Mouse (Mus musculus) adrenal gland, postnatal 14 days (tissue): ENCODE results near the gene Mtln. TPM values are rescaled to one million over a fixed set of nuclear protein-coding genes. Genes with fewer than 3 reads are reported as not detected.

ENCODE experiments used
- DNase-seq: peaks from one replicate; pipeline ENCODE4 v3.0.0; 2021; ENCODE audit warnings: mixed read lengths
- long read RNA-seq, 2 experiments: library from polyadenylated mRNA; stranded (forward); transcript quantifications; one replicate each; pipeline ENCODE4 v2.0.0; 2021
- total RNA-seq: library from RNA; stranded (reverse); gene quantifications from 2 replicates; pipeline ENCODE4 v1.2.3, GENCODE M21; 2021

The Mtln gene
- 68.9 and 70.2 TPM in 2 replicates for total RNA-seq
- long read RNA-seq, experiment 1, transcript Mtln-201 (2 exons, 800 nt), result major isoform, 89 of 91 reads
- long read RNA-seq, experiment 1, partial matches to known transcripts, result 0 of 91 reads
- long read RNA-seq, experiment 1, other reads (novel, unspliced or antisense), result 2 of 91 reads
- long read RNA-seq, experiment 2, transcript Mtln-201 (2 exons, 800 nt), result major isoform, 110 of 111 reads
- long read RNA-seq, experiment 2, partial matches to known transcripts, result 0 of 111 reads
- long read RNA-seq, experiment 2, other reads (novel, unspliced or antisense), result 1 of 111 reads

GRCm38 (mm10) chr2:127791919-127792603 is at the start of gene Mtln:
Mtln (minus strand) TSS chr2:127792488.
- peak; percentile 93 for DNase-seq

GRCm38 (mm10) chr2:127841402-127841801 is 49.1 kb upstream of the Mtln start:
- no peak for DNase-seq

GRCm38 (mm10) chr2:127839425-127839824 is 47.1 kb upstream of the Mtln start:
- no peak for DNase-seq

DNA sequence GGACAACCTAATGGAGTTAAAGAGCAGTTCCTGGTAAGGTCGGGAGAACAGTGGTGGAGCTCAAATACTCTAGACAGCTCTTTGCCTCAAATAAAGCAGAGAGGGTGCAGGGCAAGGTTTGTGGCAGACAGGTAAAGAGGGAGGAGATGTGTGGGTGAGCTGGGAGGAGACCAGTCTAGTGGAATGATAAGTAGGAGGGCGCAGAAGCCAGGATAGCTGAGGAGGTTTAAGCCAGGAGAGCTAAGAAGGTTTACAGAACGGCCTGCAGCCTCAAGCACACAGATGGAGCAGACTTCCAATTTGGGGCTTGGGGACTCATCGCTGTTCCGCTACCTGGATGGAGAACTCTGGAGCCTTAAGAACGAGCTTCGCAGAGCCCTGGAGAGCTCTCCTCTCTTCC is 46.3 kb upstream of the Mtln start, which contains the start of gene Acoxl:
Acoxl (plus strand) TSS at position 301 of the 400 bp plus-strand sequence.
- no peak for DNase-seq

DNA sequence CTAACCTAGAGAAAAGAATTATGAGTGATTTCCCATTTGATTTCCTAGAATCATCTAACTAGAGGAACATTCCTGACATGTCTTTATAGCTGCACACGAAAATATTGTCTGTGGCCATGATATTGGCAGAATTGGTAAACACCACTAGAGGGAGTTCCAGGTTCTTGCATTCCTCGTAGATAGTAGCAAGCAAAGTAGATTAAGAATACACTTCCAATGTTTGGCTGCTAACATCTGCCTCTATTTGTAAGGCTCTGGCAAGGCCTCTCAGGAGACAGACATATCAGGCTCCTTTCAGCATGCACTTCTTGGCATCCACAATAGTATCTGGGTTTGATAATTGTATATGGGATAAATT is 40.5 kb upstream of the Mtln start:
- DNase-seq, result peak; percentile 10

GRCm38 (mm10) chr2:127832103-127832832 is 40.0 kb upstream of the Mtln start:
- no peak for DNase-seq

GRCm38 (mm10) chr2:127831401-127832102 is 39.3 kb upstream of the Mtln start, which contains the start of gene Bub1:
Bub1 (minus strand) TSS chr2:127831865.
- DNase-seq, result peak; percentile 97

- DNase-seq, result peak; percentile 33
Measured at GRCm38 (mm10) chr2:127789651-127790270, 2.5 kb downstream of the Mtln start.

GRCm38 (mm10) chr2:127789138-127789537 is 3.1 kb downstream of the Mtln start:
- peak; percentile 13 for DNase-seq

DNA sequence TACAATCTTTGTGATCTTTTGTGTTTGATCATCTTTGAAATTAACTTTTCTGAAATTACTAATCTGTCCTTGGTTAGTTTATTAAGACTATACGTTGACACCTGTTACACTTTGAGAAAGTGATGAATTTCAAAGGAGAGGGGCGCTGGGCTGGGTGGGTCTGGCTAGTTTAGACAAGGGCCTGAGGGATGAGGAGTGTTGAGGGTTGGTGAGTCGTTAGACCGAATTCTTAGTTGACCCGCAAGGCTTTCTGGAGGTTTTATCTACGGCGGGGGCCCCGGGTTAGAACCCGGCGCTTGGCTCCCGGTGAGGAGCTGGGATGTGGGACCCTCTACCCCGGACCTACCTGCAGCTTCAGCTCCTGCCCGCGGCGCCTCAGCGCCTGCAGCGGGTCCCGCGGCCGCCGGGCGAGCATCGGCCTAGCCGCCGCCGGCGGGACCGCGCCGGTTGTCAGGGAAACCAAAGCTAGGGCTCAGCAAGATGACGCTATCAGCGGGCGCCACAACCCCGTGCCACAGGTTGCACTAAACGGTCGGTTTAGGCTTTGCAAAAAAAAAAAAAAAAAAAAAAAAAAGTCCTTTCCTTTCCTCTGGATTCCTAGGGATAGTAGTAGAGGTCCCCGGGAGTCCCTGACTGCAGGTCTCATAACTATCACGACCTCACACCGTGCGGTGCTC is 3.7 kb downstream of the Mtln start, which contains the start of gene Nphp1:
Nphp1 (minus strand) TSS at position 458 of the 677 bp plus-strand sequence.
- DNase-seq, result peak; percentile 94

DNA sequence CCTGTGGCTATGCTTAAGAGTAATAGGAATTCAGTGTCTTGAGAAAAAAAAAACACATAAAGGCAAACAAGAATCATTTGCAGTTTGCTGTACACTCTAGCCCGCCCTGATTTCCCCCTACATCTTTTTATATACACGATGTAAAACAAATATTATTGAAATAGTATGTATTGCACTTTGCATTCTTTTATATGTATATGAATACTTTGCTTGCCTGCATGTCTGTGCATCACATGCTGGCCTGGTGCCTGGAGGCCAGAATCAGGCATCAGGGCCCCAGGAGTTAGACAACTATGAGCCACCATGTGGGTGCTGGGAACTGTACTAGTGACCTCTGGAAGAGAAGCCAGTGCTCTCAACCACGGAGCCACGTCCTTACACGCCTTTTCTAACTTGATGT is 5.1 kb downstream of the Mtln start:
- DNase-seq, result no peak

DNA sequence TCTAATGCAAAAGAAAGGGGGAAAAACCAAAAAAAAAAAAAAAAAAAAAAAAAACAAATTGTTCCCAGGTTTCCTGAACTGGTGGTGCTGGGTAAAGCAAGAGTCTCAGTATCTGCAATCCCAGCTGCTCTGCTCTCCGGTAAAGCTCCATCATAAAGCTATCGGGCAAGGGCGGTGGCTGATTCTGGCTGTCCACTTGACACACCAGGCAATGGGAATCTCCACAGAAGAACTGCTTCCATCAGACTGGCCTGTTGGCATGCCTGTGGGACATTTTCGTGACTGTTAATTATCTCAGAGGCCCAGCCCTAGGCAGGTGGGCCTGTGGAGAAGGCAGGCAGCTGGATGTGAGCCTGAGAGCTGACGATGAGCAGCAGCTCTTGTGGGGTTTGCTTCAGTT is 13.8 kb downstream of the Mtln start:
- DNase-seq, result no peak

GRCm38 (mm10) chr2:127775013-127775412 is 17.3 kb downstream of the Mtln start:
- DNase-seq, result no peak

DNA sequence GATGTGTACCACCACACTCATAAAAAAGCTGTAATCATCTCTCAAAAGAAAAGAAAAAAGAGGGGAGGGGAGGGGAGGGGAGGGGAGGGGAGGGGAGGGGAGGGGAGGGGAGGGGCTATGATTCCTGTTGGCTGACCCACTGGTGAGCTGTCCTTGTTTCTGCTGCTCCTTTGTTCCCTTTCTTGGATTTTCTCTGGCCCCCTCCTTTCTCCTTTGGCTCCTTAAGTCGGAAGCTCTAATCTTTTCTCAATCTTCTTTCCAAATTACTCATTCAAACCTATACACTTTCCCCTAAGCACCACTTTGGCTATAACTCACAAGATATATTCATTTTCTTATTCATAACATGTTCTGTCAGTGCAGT is 17.7 kb downstream of the Mtln start:
- DNase-seq, result no peak

GRCm38 (mm10) chr2:127773938-127774577 is 18.2 kb downstream of the Mtln start:
- no peak for DNase-seq

DNA sequence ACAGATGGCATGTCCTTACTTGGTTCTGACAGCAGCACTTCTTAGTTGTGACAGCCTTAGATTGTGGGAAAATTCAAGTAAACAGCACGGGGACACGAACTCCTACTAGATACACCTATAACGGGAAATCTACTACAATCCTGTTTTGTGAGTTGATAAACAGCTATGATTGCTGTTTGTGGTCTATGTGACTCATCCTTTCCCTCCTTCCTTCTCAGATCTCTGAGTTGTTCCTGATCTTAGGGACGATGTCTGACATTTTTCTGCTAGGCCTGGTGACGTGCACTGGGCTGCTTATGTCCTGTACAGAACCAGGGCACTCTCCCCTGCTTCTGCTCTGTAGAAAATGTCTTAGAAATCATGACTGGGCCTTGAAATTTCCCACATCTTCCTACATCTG is 30.7 kb downstream of the Mtln start:
- no peak for DNase-seq

GRCm38 (mm10) chr2:127760429-127761000 is 31.8 kb downstream of the Mtln start:
- peak; percentile 32 for DNase-seq

GRCm38 (mm10) chr2:127760014-127760413 is 32.3 kb downstream of the Mtln start:
- DNase-seq, result peak; percentile 37

GRCm38 (mm10) chr2:127759157-127759880 is 33.0 kb downstream of the Mtln start:
- peak; percentile 86 for DNase-seq

GRCm38 (mm10) chr2:127757171-127757570 is 35.1 kb downstream of the Mtln start:
- no peak for DNase-seq
